Mouse (Mus musculus): ENCODE measurements around the gene Tmigd1. TPM values are rescaled to one million over a fixed set of nuclear protein-coding genes. Genes with fewer than 3 reads are reported as not detected.

The Tmigd1 gene
- total RNA-seq (2018; cell fraction: chromatin; rRNA removed), result not detected
- total RNA-seq (2018; cell fraction: cytosol; rRNA removed), result under 1 TPM in 2 of 26 experiments, not detected in 24; 0.11 to 0.15 TPM
- under 1 TPM in 2 of 26 experiments, not detected in 24; 0.36 to 0.58 TPM for total RNA-seq (2018; cell fraction: nucleus; rRNA removed)
- polyA plus RNA-seq (2018), result not detected in 3 replicates

DNA sequence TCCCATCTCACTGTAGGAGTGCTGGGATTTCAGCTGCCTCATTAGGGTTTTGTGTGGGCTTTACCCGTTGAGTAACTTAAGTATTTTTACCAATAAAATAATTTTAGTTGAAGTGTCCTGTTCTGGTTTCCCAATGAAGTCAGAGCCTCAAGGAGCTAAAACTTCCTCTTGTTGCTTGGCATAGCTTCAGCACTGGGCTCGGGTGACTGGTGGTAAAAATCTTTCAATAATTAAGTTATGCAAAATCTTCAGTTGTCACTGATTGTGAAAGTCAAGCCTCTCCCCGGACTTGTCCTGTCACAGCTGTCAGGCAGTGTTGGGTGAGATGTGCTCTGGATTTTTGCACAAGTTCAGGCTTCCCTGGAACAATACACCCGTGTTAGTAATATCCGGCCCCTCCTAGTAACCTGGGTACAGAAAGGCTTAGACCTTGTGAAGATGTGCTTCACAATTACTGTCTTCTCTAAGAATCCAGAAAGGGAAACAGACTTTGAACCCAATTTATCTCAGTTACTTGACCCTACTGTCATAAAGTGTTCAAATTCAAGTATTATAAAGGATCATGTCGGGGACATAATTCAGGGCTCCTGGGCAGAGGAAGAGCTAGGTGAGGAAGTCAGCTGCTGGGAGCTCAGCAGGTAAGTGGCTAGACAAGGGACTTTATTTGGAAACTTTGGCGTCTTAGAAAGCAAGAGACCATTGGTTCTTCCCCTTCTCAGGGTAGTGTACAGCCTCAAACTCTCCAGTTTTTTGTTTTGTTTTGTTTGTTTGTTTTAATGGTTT lies at the start of gene Tmigd1:
TSS of gene Tmigd1 (plus strand) at position 581 of the 783 bp plus-strand sequence.
- no peaks in the 10 kb centered on the region for H3K36me3 ChIP-seq (ENCODE audit: inconsistent target)
- WGBS (ENCODE audit: missing documents), result 51% methylated on average over 7 of the region's 7 CpGs
- H3K4me3 ChIP-seq (ENCODE audit: inconsistent target), result no peak within 1 kb of the TSS
- no peak within 1 kb of the TSS for H3K27ac ChIP-seq
- H3K79me2 ChIP-seq (ENCODE audit: inconsistent target), result no peaks in the 10 kb centered on the region

DNA sequence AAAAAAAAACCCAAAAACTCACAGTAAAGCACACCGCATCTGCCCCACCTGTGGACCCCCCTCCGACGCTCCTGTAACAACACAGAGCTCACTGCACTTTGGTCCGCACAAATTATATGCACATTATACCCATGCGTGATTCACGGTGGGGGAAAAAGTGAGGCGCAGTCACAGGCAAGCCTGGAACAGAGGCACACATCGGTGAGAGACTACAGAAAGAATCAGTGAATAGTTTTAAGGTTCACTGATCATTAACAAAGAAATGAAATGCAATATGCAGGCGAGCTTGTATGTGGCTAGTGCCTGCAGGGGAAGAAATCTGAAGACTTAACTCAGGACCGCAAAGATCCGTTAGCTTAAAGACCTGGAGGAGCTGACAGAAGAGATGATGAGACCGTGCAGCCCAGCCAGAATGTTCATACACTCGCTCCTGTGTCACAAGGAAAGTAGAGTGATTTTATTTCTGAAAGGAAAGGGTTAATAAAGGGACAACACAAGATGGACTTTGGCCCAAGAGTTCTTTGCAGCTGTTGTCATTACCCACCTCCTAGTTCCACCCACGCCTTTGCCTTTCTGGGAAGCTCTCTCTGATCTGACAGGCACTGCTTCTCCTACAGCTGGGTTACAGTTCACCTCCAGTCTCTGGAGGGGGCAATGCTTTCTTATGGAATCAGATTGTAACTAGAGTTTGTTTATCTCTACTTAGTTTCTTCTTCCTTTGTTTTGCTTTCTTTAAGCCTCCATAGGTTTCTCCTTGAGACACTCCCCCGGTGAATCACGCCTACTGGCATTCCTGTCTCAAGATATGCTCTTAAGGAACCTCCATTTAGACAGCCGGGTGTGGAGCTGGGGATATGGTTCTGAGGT lies 47.3 kb upstream of the Tmigd1 start:
- Histone ChIP-seq H3K79me2 (ENCODE audit: inconsistent target) (no peaks in the 10 kb centered on the region), H3K4me3 (ENCODE audit: inconsistent target) (no peak overlapping the region), H3K27ac (no peak overlapping the region), H3K36me3 (ENCODE audit: inconsistent target) (no peaks in the 10 kb centered on the region)
- WGBS (ENCODE audit: missing documents), result 94% methylated on average over 17 of the region's 17 CpGs

DNA sequence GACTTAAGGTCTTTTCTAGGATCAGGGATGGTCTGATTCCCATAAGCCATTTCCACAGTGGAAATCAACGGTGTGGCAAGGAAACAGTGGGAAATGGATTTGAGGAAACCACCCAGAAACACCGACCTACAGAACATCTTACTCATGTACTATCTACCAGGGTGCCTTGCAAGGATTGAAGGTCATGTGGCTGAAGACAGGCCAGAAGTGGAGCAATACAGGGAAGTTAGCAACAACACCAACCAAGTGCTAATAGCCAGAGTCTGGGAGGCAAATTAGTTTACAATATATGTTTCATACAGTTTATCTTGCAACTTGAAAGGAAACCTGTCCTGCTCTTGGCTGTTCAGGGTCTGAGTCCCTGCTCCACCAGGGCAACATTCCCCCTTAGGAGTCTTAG lies 45.4 kb upstream of the Tmigd1 start:
- Histone ChIP-seq H3K36me3 (ENCODE audit: inconsistent target) (no peaks in the 10 kb centered on the region), H3K79me2 (ENCODE audit: inconsistent target) (no peaks in the 10 kb centered on the region), H3K4me3 (ENCODE audit: inconsistent target) (no peak overlapping the region), H3K27ac (peak overlapping the region; percentile 84)
- 22% methylated on average over 2 of the region's 2 CpGs for WGBS (ENCODE audit: missing documents)

DNA sequence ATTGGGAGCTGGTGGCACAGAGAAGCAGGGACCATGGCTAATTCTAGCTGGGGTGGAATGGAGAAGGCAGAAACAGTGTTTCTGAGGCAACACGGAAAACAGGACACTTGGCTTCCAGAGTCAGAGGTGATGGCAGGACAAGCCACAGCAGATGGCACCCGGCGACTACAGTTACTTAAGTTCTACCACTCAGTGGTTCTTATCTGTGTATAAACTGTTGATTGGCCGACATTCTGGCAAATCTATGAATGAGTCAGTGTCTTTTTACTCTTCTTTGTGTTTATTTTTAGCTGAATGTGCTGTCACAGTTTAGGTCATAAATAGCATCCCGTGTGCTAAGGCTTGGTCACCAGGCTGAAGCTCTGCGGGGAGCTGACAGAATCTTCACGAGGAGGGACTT lies 44.8 kb upstream of the Tmigd1 start:
- WGBS (ENCODE audit: missing documents), result 64% methylated on average over 7 of the region's 7 CpGs
- peak overlapping the region; percentile 84 for H3K27ac ChIP-seq
- H3K79me2 ChIP-seq (ENCODE audit: inconsistent target), result no peaks in the 10 kb centered on the region
- H3K36me3 ChIP-seq (ENCODE audit: inconsistent target), result no peaks in the 10 kb centered on the region
- no peak overlapping the region for H3K4me3 ChIP-seq (ENCODE audit: inconsistent target)

DNA sequence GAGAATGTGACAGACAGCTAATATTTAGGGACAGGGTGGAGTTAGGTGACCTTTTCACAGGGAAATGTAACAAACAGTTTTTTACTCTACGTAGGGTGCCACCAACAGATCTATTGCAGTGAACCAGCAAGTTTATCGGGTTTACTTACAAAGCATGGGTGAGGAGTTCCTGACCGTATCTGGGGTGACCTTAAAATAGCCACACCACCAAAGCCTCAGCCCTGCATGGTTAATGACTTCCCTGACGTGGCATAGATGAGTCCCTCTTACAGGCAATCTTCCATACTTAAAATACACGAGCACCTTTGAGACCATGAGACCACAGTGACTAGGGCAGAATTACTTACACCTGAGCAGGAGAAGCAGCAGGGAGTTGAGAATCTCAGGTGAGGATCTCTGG lies 43.2 kb upstream of the Tmigd1 start:
- H3K27ac ChIP-seq, result peak overlapping the region; percentile 55
- WGBS (ENCODE audit: missing documents), result 16% methylated on average over 5 of the region's 5 CpGs
- H3K36me3 ChIP-seq (ENCODE audit: inconsistent target), result no peaks in the 10 kb centered on the region
- no peaks in the 10 kb centered on the region for H3K79me2 ChIP-seq (ENCODE audit: inconsistent target)
- H3K4me3 ChIP-seq (ENCODE audit: inconsistent target), result no peak overlapping the region

DNA sequence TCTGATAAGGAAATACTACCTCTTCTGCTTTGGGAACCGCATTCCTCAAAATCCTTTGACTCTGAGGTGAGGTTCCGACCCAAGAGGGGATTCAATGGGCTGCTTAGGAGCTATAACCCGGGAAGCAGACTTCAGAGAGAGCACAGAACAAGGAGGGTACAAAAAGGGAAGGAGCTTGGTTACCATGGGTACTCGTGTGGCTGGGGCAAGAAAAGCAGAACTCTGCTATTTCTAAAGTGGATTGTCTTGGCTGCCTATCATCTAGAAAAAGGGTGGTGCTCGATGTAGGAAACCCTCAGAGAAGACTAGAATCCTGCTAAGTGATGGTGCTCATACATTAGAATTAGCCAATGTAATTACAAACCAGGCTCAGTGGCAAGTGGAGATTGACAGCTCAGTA lies 42.7 kb upstream of the Tmigd1 start:
- Histone ChIP-seq H3K27ac (peak overlapping the region; percentile 55), H3K4me3 (ENCODE audit: inconsistent target) (no peak overlapping the region), H3K36me3 (ENCODE audit: inconsistent target) (no peaks in the 10 kb centered on the region), H3K79me2 (ENCODE audit: inconsistent target) (no peaks in the 10 kb centered on the region)
- WGBS (ENCODE audit: missing documents), result 3% methylated on average over 5 of the region's 5 CpGs

DNA sequence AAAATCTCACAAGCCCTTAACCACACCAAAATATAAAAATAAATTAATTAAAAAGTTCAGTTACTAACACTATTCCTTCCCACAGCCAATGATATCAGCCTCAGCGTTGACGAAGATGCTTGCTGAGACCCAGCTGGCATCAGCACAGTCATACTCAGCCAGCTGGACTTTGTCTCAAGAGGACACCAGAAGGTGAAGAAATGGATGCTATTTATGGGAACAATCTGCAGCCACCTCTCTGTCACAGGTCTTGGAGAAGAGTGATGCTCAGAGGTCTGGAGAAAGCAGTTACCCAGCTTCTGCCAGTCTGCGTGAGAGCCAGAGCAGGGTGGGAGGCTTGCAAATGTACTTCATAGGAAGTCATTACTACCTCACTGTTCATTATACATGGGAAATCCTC lies 40.8 kb upstream of the Tmigd1 start:
- Histone ChIP-seq H3K79me2 (ENCODE audit: inconsistent target) (no peaks in the 10 kb centered on the region), H3K4me3 (ENCODE audit: inconsistent target) (no peak overlapping the region), H3K27ac (no peak overlapping the region), H3K36me3 (ENCODE audit: inconsistent target) (no peaks in the 10 kb centered on the region)
- WGBS (ENCODE audit: missing documents), result 95% methylated on average over 3 of the region's 3 CpGs

DNA sequence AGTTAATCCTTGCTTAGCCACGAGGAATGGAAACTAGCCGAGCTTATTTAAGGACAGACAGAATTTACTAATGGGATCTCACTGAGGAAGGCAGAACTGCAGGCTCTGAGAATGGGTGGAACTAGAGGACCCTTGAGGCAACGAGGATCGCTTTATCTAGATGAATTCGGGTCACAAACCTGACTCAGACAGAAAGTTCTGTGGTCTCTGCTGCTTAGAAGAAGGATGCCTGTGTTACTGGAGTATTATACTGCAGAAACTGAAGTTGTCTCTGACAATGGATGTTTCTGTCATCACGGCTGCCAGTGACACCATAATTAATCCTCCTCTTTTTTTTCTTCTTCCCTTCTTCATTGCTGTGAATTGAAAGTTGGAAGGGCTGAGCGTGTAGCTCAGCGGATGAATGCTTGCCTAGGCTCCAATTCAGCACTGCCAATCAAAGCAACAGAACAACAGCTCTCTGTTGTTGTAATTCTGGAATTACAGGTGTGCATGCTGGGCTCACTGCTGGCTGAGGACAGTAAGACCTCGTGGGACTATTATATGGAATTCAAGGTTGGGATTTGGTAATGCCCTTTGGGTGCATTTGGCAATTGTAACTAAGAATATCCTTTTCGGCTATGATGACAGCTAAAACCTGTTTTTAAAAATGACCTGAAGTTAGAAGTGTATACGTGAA lies 29.3 kb upstream of the Tmigd1 start:
- H3K36me3 ChIP-seq (ENCODE audit: inconsistent target), result no peaks in the 10 kb centered on the region
- H3K4me3 ChIP-seq (ENCODE audit: inconsistent target), result no peak overlapping the region
- no peak overlapping the region for H3K27ac ChIP-seq
- H3K79me2 ChIP-seq (ENCODE audit: inconsistent target), result no peaks in the 10 kb centered on the region
- 90% methylated on average over 10 of the region's 11 CpGs for WGBS (ENCODE audit: missing documents)

DNA sequence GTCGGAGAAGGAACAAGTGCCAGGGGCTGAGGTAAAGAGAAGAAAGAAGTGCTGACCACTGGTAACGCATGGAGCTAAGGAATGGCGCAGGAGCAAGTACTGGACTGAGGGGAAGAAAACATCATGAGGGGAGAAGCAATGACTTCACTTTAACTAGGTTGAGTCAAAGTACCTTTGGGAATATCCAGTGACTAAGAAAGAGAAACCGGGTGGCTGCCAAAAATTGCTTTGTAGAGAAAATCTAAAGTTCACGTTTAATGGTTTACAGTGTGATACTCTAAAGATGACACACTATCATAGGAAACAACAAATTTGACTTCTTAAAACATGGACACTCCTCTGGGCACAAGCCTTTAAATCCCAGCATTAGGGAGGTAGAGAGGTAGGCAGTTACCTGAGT lies 28.1 kb upstream of the Tmigd1 start:
- no peaks in the 10 kb centered on the region for H3K79me2 ChIP-seq (ENCODE audit: inconsistent target)
- WGBS (ENCODE audit: missing documents), result 94% methylated on average over 5 of the region's 5 CpGs
- no peak overlapping the region for H3K27ac ChIP-seq
- H3K36me3 ChIP-seq (ENCODE audit: inconsistent target), result no peaks in the 10 kb centered on the region
- no peak overlapping the region for H3K4me3 ChIP-seq (ENCODE audit: inconsistent target)

DNA sequence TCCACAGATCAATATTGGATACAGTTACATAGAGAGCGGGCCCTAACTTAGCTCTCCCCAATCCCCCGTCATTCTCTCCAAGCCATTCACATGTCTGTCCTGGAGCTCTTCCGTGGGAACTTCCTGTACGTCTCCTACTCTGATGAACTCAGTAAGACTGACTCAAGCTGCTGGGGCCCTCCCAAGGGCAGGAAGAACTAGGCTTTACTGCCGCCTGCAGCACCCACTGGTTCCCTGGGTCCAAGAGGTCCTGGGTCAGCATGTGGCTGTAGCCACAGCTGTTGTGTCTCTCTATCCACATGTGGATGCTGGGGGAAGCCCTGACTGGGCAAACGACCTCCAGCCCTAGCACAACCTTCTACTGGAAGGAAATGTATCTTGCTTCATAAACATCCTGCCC lies 27.2 kb upstream of the Tmigd1 start:
- no peak overlapping the region for H3K4me3 ChIP-seq (ENCODE audit: inconsistent target)
- no peaks in the 10 kb centered on the region for H3K36me3 ChIP-seq (ENCODE audit: inconsistent target)
- 62% methylated on average over 6 of the region's 6 CpGs for WGBS (ENCODE audit: missing documents)
- no peak overlapping the region for H3K27ac ChIP-seq
- H3K79me2 ChIP-seq (ENCODE audit: inconsistent target), result no peaks in the 10 kb centered on the region

DNA sequence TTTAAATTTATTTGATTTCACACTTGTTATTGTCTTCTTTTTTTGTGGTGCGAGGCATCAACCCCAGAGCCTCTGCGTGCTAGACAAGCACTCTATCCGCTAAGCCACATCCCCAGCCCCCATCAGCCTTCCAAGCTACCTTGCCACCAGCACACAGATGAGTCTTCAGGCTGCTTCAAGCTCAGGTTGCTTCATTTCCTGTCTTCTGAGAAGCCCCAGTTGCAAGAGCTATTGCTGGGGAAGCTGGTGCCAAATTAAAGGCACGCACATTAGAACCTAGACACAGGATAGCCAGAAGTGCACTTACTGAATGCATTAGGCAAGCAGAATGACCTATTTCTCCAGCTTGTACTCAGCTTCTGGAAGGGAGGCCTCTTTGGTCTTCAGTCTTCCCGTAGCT lies 22.1 kb upstream of the Tmigd1 start:
- Histone ChIP-seq H3K36me3 (ENCODE audit: inconsistent target) (no peaks in the 10 kb centered on the region), H3K4me3 (ENCODE audit: inconsistent target) (no peak overlapping the region), H3K79me2 (ENCODE audit: inconsistent target) (no peaks in the 10 kb centered on the region), H3K27ac (no peak overlapping the region)
- 62% methylated on average over 5 of the region's 5 CpGs for WGBS (ENCODE audit: missing documents)

DNA sequence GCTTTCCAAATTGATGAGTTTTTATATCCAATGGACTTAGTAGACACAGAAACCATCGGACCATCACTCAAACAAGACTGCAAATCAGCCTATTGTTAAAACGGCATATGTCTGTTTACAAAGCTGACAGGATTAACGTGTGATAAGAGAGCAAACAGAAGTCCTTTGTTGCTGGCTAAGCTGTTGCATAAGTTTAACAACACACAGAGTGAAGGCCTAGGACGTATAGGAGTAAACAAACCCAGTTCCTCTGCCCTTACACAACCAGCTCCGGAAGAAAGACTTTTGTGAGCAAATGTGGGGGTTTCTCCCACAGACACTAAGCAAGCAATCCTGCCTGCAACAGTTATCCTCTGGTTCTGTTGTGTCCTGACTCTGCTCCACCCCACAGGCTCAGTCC lies 17.5 kb upstream of the Tmigd1 start:
- Histone ChIP-seq H3K27ac (no peak overlapping the region), H3K36me3 (ENCODE audit: inconsistent target) (no peaks in the 10 kb centered on the region), H3K79me2 (ENCODE audit: inconsistent target) (no peaks in the 10 kb centered on the region), H3K4me3 (ENCODE audit: inconsistent target) (no peak overlapping the region)
- WGBS (ENCODE audit: missing documents), result 68% methylated on average over 5 of the region's 5 CpGs

DNA sequence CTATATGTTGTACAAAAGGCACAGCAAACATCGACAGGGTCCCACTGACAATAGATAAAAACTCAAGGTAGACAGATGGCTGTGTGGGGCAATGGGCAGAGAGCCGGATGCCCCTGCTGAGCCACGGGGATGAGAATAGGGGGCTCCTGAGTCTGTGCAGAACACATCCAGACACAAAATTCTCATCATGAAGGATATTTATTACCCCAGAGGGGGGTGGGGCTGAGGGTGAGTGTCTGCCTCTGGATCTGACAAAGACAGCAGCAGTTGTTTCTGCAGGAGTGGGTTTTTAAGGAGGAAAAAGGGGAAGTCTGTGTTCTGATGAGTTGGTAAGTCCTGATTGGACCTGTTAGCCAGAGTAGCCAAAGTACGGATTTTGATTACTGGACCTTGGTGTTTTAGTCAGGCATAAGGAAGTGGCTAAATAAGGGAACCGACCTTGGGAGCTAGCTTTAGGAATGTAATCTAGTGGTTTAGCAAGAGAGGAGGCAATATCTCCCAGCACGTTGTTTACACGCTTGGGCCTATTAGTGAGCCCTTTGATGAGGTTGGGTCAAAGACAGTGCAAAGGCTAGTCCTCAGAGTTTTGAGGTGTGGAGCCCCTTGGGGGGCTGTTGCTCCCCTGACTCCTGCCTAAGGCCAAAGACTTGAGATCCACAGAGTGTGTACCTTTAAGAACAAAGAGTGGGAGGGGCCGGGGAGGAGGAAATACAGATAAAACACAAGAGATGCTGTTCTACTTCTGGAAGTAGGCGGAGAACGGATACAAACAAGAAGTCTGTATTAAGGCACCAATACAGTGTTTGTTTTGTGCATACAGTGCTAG lies 12.4 kb upstream of the Tmigd1 start:
- H3K36me3 ChIP-seq (ENCODE audit: inconsistent target), result no peaks in the 10 kb centered on the region
- peak overlapping the region; percentile 13; the same call in 1 of the 2 replicates for H3K27ac ChIP-seq
- H3K4me3 ChIP-seq (ENCODE audit: inconsistent target), result no peak overlapping the region
- no peaks in the 10 kb centered on the region for H3K79me2 ChIP-seq (ENCODE audit: inconsistent target)
- WGBS (ENCODE audit: missing documents), result 48% methylated on average over 10 of the region's 10 CpGs

DNA sequence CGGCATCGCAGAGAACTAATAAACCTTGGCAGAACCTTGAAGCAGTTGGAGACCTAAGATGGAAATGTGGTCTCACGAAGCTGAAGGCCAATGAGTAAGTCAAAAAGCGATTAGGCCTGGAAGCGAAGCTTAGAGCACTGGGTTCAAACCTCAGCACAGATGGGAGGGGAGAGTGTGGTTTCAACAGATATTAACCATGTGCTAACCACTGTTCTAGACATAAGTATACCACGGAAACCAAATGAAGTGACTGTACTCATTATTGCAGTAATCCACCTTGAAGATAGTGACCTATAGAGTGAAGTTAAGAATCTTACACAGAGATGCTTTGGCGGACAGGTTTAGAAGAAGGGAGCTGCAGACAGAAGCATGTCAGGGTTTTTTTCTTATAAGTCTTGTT lies 10.8 kb upstream of the Tmigd1 start:
- no peak overlapping the region for H3K27ac ChIP-seq
- H3K79me2 ChIP-seq (ENCODE audit: inconsistent target), result no peaks in the 10 kb centered on the region
- H3K4me3 ChIP-seq (ENCODE audit: inconsistent target), result no peak overlapping the region
- no peaks in the 10 kb centered on the region for H3K36me3 ChIP-seq (ENCODE audit: inconsistent target)
- WGBS (ENCODE audit: missing documents), result 92% methylated on average over 7 of the region's 7 CpGs

Measured in macrophage (primary cell).